Mouse (Mus musculus) heart, postnatal 36 days (tissue): Measurements from ENCODE around the gene Hvcn1. TPM values are rescaled to one million over a fixed set of nuclear protein-coding genes. Genes with fewer than 3 reads are reported as not detected.
"Not testable (repeated sequence)": the region's sequence is repeated elsewhere in the genome, so short reads cannot be mapped to it uniquely, and the experiment has no call there.

Experiments used
- DNase-seq, 2 experiments: peaks; one replicate each; pipeline ENCODE4 v3.0.0; 2021 to 2022
- intact Hi-C: fragments of 180-260 bp; cut with DNase I; formaldehyde crosslinking; loops from one replicate; pipeline ENCODE4 v1.15.1; 2025
- total RNA-seq, 2 experiments: library from RNA; stranded (reverse); gene quantifications; 2 replicates each; pipeline ENCODE4 v1.2.3; 2021

The Hvcn1 gene
- total RNA-seq, 2 experiments from 2014 or later, result 1.4 to 1.7 TPM

DNA sequence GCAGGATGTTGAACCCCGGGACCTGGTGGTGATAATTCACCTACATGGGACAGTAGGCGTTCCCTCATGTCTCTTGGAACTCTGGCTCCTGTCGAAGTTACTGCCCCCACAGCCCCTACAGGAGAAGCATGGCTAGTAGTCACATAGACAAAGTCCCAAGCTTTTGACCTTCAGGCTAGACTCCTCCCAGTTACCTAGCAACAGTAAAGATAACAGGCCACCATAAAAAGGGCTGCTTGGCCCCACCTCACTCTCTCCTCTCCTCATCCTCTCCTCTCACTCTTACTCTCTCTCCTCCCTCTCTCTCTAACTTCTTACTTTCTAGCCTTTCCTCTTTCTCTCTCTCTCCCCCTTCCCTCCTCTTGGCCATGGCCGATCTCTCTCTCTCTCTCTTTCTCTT lies 5.7 kb upstream of the Hvcn1 start:
- intact Hi-C loops, result no loop called here
- no peak for DNase-seq

DNA sequence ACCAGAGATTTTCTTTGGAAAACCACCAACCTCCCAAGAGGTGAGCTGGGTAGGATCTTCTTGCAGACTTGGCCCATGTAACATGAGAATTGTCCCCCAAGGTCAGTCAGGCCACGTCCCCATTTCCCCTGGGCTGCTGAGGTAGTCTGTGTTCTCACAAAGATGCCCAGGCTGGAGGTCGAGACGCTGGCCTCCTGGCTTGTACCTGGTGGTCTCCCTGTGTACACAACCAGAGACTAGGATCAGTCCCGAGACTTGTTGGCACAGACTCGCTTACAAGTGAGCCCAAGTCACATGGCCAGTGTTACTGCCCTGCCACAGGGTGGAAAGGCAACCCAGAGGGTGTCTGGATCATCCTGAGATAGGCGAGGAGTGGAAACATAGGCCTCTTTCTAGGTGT lies 4.7 kb upstream of the Hvcn1 start:
- DNase-seq, result no peak
- intact Hi-C loops, result no loop called here

GRCm38 (mm10) chr5:122204180-122204579 lies 2.4 kb upstream of the Hvcn1 start:
- intact Hi-C loops, result no loop called here
- no peak for DNase-seq

GRCm38 (mm10) chr5:122208909-122209308 lies 2.3 kb downstream of the Hvcn1 start:
- no peak for DNase-seq
- intact Hi-C loops, result no loop called here

GRCm38 (mm10) chr5:122209591-122210368 lies 3.2 kb downstream of the Hvcn1 start:
- intact Hi-C loops, result no loop called here
- DNase-seq, result peak; percentile 60 to 66

DNA sequence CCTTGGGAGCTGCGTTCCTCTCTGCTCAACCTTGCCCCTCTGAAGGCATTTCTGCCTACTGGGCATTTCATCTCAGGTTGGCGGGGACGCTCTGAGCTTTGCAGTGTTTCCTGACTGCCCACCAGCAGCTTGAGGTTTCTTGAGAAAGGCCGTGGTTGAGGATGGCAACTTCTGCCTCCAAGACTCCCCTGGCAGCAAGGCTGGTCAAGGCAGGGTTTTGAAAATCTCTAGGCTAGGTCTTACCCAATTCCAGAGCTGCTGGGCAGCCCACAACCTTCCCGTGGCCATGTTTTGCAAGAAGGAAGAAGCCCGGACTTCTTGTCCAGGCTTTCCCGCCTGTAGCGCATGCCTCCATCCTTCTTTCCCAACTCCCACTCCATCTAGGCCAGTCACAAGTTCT lies 4.3 kb downstream of the Hvcn1 start:
- no peak for DNase-seq
- intact Hi-C loops, result no loop called here

DNA sequence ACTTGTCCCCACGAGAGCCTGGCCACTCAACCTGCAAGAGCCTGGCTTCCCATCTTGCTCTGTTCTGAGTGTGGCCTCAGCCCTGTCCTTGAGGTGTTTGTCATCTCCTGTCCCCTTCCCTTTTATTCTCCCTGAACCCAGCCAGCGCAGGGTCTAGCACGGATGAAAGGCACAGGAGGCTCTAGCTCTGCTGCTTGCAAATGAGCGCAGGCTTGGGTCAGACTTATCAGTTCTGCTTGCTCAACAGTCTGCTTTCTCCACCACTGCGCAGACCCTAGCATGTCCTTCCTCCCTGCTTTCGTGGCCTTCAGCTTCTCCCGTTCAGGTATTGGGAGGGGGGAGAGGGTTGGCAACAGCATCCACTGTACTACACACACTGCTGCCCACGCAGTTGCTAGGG lies 5.5 kb downstream of the Hvcn1 start:
- intact Hi-C loops, result no loop called here
- DNase-seq, result no peak

DNA sequence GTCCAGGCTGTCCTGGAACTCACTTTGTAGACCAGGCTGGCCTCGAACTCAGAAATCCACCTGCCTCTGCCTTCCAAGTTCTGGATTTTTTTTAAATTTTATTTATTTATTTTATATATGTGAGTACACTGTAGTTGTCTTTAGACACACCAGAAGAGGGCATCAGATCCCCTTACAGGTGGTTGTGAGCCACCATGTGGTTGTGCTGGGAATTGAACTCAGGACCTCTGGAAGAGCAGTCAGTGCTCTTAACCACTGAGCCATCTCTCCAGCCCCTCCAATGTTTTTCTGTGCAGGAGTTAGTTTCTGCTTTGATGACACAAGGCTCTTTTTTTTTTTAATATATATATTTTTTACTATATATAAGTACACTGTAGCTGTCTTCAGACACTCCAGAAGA lies 6.2 kb downstream of the Hvcn1 start:
- DNase-seq, intact Hi-C loops: not testable (repeated sequence)

- intact Hi-C loops, result no loop called here
- no peak for DNase-seq
These were observed 7.3 kb downstream of the Hvcn1 start for GRCm38 (mm10) chr5:122213861-122214260.

DNA sequence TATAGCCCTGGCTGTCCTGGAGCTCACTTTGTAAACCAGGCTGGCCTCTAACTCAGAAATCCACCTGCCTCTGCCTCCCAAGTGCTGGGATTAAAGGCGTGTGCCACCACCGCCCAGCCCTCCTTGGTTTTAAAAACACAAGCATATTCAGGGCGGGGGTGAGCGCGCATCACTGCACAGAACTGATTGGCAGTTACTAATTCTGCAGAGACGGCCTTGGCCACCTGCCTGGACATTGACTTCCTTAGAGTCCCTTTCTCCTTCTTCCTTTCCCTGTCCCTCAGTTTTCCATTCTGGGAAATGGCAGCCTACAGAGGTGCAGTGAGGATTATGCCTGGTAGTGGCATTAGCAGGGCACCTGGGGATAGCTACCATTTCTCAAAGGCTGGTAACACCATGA lies 11.0 kb downstream of the Hvcn1 start:
- intact Hi-C loops, result no loop called here
- no peak for DNase-seq

DNA sequence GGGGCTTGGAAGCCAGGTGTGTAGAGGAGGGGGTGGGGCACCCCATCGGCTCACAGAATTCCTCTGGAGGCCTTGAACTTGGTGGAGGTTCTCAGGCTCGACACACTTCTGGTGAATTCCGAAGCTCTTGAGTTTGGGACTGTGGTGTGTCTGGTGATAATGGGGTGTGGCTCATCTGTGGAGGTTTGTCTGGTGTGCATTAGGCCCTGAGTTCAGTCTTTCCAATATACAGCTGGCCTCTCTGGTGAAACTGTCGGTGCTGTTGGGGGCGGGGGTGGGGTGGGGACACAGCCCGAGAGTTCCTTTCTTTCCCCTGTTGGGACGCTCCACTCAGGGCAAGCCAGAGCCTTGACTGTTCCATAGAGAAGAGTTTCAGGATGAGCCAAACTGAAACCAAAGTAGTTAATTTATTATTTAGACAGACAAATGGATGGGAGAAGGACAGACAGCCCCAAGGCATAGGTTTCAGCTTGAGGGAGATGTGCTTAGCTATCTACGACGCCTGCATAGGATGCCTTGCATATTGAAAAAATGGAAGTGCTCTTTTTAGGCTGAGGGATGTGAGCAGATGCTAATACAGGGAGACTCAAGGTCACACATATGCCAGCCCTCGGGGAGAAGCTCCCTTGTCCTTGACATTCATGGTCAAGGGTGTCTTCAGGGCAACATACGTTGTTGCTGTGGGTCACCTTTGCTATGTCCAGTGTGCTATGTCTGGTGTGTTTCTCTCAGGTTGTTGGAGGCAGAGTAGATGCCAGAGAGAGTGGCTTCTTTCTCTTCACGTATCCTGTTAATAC lies 11.7 kb downstream of the Hvcn1 start:
- no peak for DNase-seq
- intact Hi-C loops, result no loop called here

DNA sequence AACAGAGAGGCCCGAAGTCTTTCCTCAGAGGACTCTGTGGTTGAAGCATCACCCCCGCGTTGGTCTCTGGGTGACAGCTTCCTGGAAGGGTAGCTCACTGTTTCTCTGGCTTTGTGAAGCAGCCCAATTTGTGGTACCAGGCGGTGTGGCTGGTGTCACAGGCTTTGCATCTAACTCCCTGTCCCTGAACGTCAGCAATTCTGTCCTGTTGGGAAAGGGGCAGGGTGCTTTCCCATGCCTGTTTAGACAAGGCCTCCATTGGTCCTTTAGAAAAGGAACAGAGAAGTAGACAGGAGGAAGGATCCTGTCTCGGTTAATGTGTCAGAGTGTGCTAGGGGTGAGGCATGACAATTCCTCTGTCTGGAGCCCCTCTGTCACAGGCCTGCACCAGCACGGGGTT lies 12.3 kb downstream of the Hvcn1 start:
- no peak for DNase-seq
- intact Hi-C loops, result no loop called here

- DNase-seq, result no peak
- intact Hi-C loops, result no loop called here
These were observed 13.3 kb downstream of the Hvcn1 start for GRCm38 (mm10) chr5:122219655-122220629.

DNA sequence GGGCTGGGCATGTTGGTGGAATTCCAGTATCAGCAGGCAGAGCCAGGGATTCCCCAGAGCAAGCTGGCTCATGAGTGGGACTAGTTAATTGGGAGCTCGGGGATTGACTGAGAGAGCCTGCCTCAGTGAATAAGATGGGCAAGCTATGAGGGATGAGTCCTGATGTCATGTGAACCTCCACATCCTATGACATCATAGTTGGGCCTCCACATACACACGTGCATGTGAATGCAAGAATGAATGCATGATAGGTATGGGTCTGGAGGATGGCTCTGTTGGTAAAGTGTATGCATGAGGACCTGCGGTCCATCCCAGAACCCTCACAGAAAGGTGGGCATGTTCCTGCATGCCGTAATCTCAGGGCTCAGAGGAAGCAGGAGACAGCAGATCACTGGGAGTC lies 14.5 kb downstream of the Hvcn1 start:
- DNase-seq, result no peak
- intact Hi-C loops, result no loop called here

- intact Hi-C loops, result no loop called here
- no peak for DNase-seq
These were observed 17.7 kb downstream of the Hvcn1 start for GRCm38 (mm10) chr5:122224291-122224690.

DNA sequence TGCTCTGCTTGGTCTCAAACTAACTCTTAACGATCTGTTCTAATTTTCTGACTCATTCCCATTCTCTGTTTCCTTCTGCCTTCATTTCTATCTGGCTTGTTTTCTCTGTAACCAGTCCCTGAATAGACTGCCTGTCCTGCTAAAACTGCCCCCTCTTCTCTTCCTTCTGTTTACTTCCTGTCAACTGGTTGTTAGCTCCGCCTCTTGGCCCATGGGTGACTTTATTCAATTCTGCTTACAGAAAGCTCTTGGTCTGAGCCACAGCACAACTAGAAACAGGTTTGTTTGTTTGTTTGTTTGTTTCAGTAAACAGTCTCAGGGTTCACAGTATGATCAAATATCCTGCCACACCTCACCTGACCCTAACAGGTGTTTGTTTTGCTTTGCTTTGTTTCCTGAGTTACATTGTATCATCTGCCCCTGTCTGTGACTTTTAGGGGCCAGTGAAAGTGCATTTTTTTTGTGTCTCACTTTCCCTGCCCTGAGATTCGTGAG lies 21.7 kb downstream of the Hvcn1 start:
- no peak for DNase-seq
- intact Hi-C loops, result no loop called here

DNA sequence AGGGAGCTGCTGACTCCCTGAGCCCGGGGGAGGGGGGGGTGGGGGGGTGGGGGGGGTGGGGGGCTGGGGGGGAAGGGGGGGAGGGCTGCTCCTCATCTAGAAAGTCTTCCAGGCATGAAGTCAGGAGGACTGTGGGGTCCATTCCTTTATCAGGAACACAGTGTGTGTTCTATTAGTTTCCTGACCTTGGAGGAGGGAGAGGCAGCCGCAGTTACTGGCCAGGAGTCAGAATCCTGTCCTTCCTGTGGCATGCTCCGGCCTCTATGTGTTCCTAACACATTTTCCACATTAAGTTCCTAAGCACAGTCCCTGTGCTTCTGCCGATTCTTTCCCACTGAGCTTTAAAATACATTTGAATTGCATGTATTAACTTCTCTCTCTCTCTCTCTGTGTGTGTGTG lies 22.2 kb downstream of the Hvcn1 start:
- intact Hi-C loops, result no loop called here
- DNase-seq, result no peak

DNA sequence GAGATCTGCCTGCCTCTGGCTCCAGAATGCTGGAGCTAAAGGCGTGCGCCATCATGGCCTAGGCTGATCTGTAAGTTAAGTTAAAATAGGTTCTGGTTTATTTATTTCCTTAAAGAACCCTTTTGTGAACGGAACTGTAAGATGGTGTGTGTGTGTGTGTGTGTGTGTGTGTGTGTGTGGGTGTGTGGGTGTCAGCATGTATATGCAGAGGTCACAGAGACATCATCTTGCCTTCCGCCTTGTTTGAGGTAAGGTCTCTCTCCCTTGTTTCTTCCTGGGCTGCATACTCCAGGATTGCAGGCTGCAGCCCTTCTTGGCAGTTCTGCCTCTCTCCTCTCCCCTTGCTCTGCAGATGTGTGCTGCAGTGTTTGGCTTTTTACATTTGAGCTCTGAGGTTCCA lies 24.2 kb downstream of the Hvcn1 start:
- intact Hi-C loops, result no loop called here
- no peak for DNase-seq

DNA sequence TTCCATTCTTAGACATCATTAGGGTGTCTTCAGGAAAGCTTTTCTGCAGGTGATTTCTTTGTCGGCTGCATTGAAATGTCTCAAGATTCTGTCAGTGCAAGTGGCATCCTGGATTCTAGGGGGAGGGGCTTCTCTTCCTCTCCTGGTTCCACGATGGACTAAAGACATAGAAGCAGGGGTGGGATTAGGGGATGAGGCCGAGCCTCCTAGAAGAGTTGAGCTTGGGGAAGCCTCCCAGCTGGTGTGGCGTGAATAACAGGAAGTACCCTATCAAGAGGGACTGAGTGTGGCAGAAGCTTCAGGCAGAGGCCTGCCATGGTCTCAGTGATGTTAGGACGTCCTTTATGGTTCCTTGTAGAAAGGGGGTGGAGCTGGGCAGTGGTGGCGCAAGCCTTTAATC lies 24.8 kb downstream of the Hvcn1 start:
- no peak for DNase-seq
- intact Hi-C loops, result no loop called here

DNA sequence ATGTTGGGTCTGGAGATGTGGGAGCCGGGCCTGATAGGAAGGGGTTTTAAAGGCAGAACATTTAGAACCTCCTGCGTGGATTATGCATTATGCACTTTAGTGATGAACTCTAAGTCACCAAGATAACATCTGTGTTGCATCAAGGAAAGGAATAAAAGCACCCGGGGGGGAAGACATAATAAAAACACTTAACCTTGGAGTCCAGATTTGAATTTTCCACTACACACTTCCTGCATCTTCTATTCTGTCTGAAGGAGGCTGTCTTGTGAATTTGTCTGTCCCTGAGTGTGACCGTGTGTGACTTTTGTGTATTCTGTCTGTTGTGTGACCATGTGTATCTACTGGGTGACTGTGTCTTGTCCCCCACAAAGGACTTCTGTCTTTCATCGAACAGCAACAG lies 25.4 kb downstream of the Hvcn1 start:
- intact Hi-C loops, result no loop called here
- no peak for DNase-seq

DNA sequence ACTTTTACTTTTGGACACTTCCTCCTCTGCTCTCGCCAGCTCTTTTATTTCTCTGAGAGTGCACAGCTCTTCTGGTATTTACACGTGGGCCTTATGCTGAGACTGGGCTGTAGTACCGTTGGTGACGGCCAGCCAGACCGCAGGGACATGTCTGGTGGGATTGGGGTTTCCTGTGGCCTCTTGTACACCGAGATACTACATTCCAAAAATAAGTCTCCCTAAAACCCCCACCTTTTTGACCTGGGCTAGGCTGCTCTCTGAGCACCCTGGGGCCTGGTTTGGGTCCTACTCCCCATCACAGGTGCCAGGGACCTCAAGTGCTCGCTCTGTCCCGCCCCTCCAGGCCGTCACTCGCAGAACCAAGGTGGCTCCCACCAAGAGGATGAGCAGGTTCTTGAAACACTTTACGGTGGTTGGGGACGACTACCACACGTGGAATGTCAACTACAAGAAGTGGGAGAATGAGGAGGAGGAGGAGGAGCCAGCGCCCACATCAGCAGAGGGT lies 26.5 kb downstream of the Hvcn1 start:
- intact Hi-C loops, result no loop called here
- DNase-seq, result no peak
